Mouse (Mus musculus) MEL (cell line): ENCODE data around the gene Prcc.

Experiments
- CTCF ChIP-seq, 3 experiments: IDR thresholded peaks in 2 of 3; conservative IDR thresholded peaks in 1 of 3; 2 replicates each; pipeline ENCODE4 v1.5.1; 2011 to 2012; ENCODE audit warnings: low read length in 3 of 3, low read depth in 2 of 3, mild to moderate bottlenecking in 2 of 3, improper control_type of control experiment in 1 of 3, inconsistent platforms in 1 of 3, mixed read lengths in 1 of 3, moderate library complexity in 1 of 3; ENCODE audit not compliant: control insufficient read depth in 1 of 3, insufficient read depth in 1 of 3, poor library complexity in 1 of 3, severe bottlenecking in 1 of 3
- ETS1 ChIP-seq: IDR thresholded peaks from 2 replicates; pipeline ENCODE4 v1.6.1; 2012; ENCODE audit warnings: low read depth, mild to moderate bottlenecking, inconsistent platforms, low read length, improper control_type of control experiment, moderate library complexity
- KAT2A ChIP-seq: conservative IDR thresholded peaks from 2 replicates; pipeline ENCODE4 v1.6.1; 2012; ENCODE audit warnings: low read depth, low read length, improper control_type of control experiment, inconsistent platforms
- MAFK ChIP-seq: IDR thresholded peaks from 2 replicates; pipeline ENCODE4 v1.6.1; 2011; ENCODE audit warnings: low read depth, mild to moderate bottlenecking, low read length, improper control_type of control experiment, borderline replicate concordance
- MAX ChIP-seq: IDR thresholded peaks from 2 replicates; pipeline ENCODE4 v1.6.1; 2011; ENCODE audit warnings: low read length, improper control_type of control experiment
- POLR2A ChIP-seq, 2 experiments: IDR thresholded peaks; 2 replicates each; pipeline ENCODE4 v1.6.1; 2011 to 2012; ENCODE audit warnings: low read length in 2 of 2, mild to moderate bottlenecking in 2 of 2, control low read depth in 1 of 2, improper control_type of control experiment in 1 of 2, low read depth in 1 of 2, moderate library complexity in 1 of 2; ENCODE audit not compliant: control insufficient read depth in 1 of 2, insufficient read depth in 1 of 2, poor library complexity in 1 of 2
- POLR2AphosphoS2 ChIP-seq: IDR thresholded peaks from 2 replicates; pipeline ENCODE4 v1.6.1; 2011; ENCODE audit warnings: low read length, improper control_type of control experiment
- POLR2AphosphoS5 ChIP-seq: IDR thresholded peaks from 2 replicates; pipeline ENCODE4 v1.6.1; 2012; ENCODE audit warnings: low read depth, borderline replicate concordance, mild to moderate bottlenecking, inconsistent platforms, low read length, moderate library complexity, mixed read lengths
- RCOR1 ChIP-seq: IDR thresholded peaks from 2 replicates; pipeline ENCODE4 v1.6.1; 2012; ENCODE audit warnings: low read depth, mild to moderate bottlenecking, inconsistent platforms, low read length, improper control_type of control experiment
- TBP ChIP-seq: IDR thresholded peaks from 2 replicates; pipeline ENCODE4 v1.8.0; 2011; ENCODE audit warnings: low read depth, low read length, improper control_type of control experiment
- USF1 ChIP-seq: IDR thresholded peaks from 2 replicates; pipeline ENCODE4 v1.6.1; 2014; ENCODE audit warnings: low read depth, mild to moderate bottlenecking, inconsistent platforms, low read length, improper control_type of control experiment, moderate library complexity
- ZC3H11A ChIP-seq: IDR thresholded peaks from 2 replicates; pipeline ENCODE4 v1.6.1; 2012; ENCODE audit warnings: low read depth, mild to moderate bottlenecking, inconsistent platforms, low read length, improper control_type of control experiment

- no peak for TF ChIP-seq CTCF (IDR thresholded peaks at IDR 0.05 in 2 of 3, conservative IDR thresholded peaks at IDR 0.05 in 1 of 3; ENCODE audit: control insufficient read depth in 1 of 3, insufficient read depth in 1 of 3, low read depth in 2 of 3, low read length in 3 of 3, poor library complexity in 1 of 3, severe bottlenecking in 1 of 3)
- no peak for TF ChIP-seq KAT2A
- TF ChIP-seq POLR2A (IDR thresholded peaks at IDR 0.05; ENCODE audit: control insufficient read depth in 1 of 2, insufficient read depth in 1 of 2, low read depth in 1 of 2, low read length in 2 of 2, poor library complexity in 1 of 2) = no peak
- TF ChIP-seq TBP = no peak
- TF ChIP-seq POLR2AphosphoS5 = no peak
- no peak for TF ChIP-seq POLR2AphosphoS2
- TF ChIP-seq USF1 = no peak
- no peak for TF ChIP-seq MAX
- TF ChIP-seq MAFK = no peak
- no peak for TF ChIP-seq RCOR1
- TF ChIP-seq ETS1 = no peak
- no peak for TF ChIP-seq ZC3H11A
Observed at GRCm38 (mm10) chr3:87811297-87811696, 74.1 kb downstream of the Prcc start.
